Mouse (Mus musculus) thymus, adult 2 months (tissue): Measurements from ENCODE around the gene Dpf3.

ENCODE experiments used
- CTCF ChIP-seq: fragments of 200-500 bp; IDR thresholded peaks from 2 replicates; pipeline ENCODE4 v1.5.1; 2012; ENCODE audit warnings: mild to moderate bottlenecking, control low read depth, low read length, moderate library complexity, borderline replicate concordance; ENCODE audit not compliant: control insufficient read depth, poor library complexity, insufficient read depth; ENCODE audit errors: extremely low read depth
- POLR2A ChIP-seq: fragments of 200-500 bp; IDR thresholded peaks from 2 replicates; pipeline ENCODE4 v1.6.1; 2012; ENCODE audit warnings: mild to moderate bottlenecking, low read length, control low read depth, moderate library complexity; ENCODE audit not compliant: control insufficient read depth, poor library complexity, insufficient read depth; ENCODE audit errors: extremely low read depth

DNA sequence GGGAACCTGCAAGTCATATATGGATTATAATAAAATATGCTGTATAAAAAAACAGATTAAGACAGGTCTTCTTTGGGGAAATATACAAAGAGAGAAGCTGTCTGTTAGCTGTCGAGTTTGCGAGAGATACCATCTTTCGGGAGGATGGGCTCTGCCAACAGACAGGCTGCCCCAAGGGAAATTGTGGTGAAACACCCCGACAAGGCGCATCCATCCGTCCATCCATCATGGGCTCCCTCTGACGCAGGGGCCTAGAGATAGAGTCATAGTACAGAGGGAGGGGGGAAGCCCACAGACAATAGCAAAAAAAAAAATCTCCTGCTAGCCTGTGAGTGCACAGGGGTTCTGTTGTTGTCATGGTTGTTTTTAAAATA lies 149.8 kb downstream of the Dpf3 start:
- TF ChIP-seq CTCF (no peak), POLR2A (no peak)
